Mouse (Mus musculus): Measurements from ENCODE around the gene Tmem242. TPM values are rescaled to one million over a fixed set of nuclear protein-coding genes. Genes with fewer than 3 reads are reported as not detected.

The Tmem242 gene
- 138 and 140 TPM in 2 replicates for polyA plus RNA-seq (2014; fragmentation: Nextera tagmentation; extraction: Ambion mirVana)

- peak; percentile 82; the same call in 1 of the 2 replicates for ATAC-seq (ENCODE audit: insufficient number of reproducible peaks, insufficient read depth, low FRiP score, low read depth)
- Histone ChIP-seq H3K9ac (replicated peaks; ENCODE audit: low read depth, low read length) (peak within 1 kb of the TSS; percentile 62), H3K27ac (ENCODE audit: low read length) (peak within 1 kb of the TSS; percentile 64; the same call in 1 of the 2 replicates), H3K4me3 (ENCODE audit: low read depth, low read length) (peak within 1 kb of the TSS; percentile 62), H3K36me3 (ENCODE audit: control insufficient read depth, insufficient read depth, low read length) (peaks cover 4% of the 10 kb centered on the region; the same call in 1 of the 2 replicates), H3K4me1 (ENCODE audit: control insufficient read depth, insufficient read depth, low read length) (0 out of 2 replicates have a peak, but pooled peaks cover 12% of the 10 kb centered on the region), H3K4me2 (replicated peaks; ENCODE audit: low read depth, low read length) (peak within 1 kb of the TSS; percentile 78), H3K9me3 (ENCODE audit: control insufficient read depth, low read depth, low read length) (no peaks in the 10 kb centered on the region), H3K27me3 (ENCODE audit: control insufficient read depth, insufficient read depth, low read length) (no peaks in the 10 kb centered on the region)
- WGBS: under 1% methylated on average over 27 of the region's 27 CpGs
Observed at GRCm38 (mm10) chr17:5440159-5440971, at the start of gene Tmem242. Tmem242 (minus strand) TSS chr17:5440259.

GRCm38 (mm10) chr17:5488156-5488555 is 48.1 kb upstream of the Tmem242 start:
- no peaks in the 10 kb centered on the region for H3K27me3 ChIP-seq (ENCODE audit: control insufficient read depth, insufficient read depth, low read length)
- H3K4me3 ChIP-seq (ENCODE audit: low read depth, low read length): no peak overlapping the region
- H3K9me3 ChIP-seq (ENCODE audit: control insufficient read depth, low read depth, low read length): no peaks in the 10 kb centered on the region
- H3K27ac ChIP-seq (ENCODE audit: low read length): no peak overlapping the region
- H3K4me2 ChIP-seq (replicated peaks; ENCODE audit: low read depth, low read length): peak overlapping the region; percentile 8; the same call in 1 of the 2 replicates
- WGBS: 50% methylated on average over 9 of the region's 9 CpGs
- no peak overlapping the region for H3K9ac ChIP-seq (replicated peaks; ENCODE audit: low read depth, low read length)
- no peak for ATAC-seq (ENCODE audit: insufficient number of reproducible peaks, insufficient read depth, low FRiP score, low read depth)
- H3K36me3 ChIP-seq (ENCODE audit: control insufficient read depth, insufficient read depth, low read length): no peaks in the 10 kb centered on the region
- H3K4me1 ChIP-seq (ENCODE audit: control insufficient read depth, insufficient read depth, low read length): peaks cover 3% of the 10 kb centered on the region; the same call in 1 of the 2 replicates

GRCm38 (mm10) chr17:5484663-5485062 is 44.6 kb upstream of the Tmem242 start:
- WGBS: 97% methylated on average over 1 of the region's 1 CpGs
- Histone ChIP-seq H3K36me3 (ENCODE audit: control insufficient read depth, insufficient read depth, low read length) (no peaks in the 10 kb centered on the region), H3K27ac (ENCODE audit: low read length) (no peak overlapping the region), H3K4me2 (replicated peaks; ENCODE audit: low read depth, low read length) (no peak overlapping the region), H3K4me3 (ENCODE audit: low read depth, low read length) (no peak overlapping the region), H3K9me3 (ENCODE audit: control insufficient read depth, low read depth, low read length) (no peaks in the 10 kb centered on the region), H3K27me3 (ENCODE audit: control insufficient read depth, insufficient read depth, low read length) (no peaks in the 10 kb centered on the region), H3K9ac (replicated peaks; ENCODE audit: low read depth, low read length) (no peak overlapping the region), H3K4me1 (ENCODE audit: control insufficient read depth, insufficient read depth, low read length) (peaks cover 3% of the 10 kb centered on the region; the same call in 1 of the 2 replicates)
- ATAC-seq (ENCODE audit: insufficient number of reproducible peaks, insufficient read depth, low FRiP score, low read depth): no peak

GRCm38 (mm10) chr17:5483456-5483855 is 43.4 kb upstream of the Tmem242 start:
- Histone ChIP-seq H3K27me3 (ENCODE audit: control insufficient read depth, insufficient read depth, low read length) (no peaks in the 10 kb centered on the region), H3K9ac (replicated peaks; ENCODE audit: low read depth, low read length) (no peak overlapping the region), H3K9me3 (ENCODE audit: control insufficient read depth, low read depth, low read length) (no peaks in the 10 kb centered on the region), H3K27ac (ENCODE audit: low read length) (no peak overlapping the region), H3K4me2 (replicated peaks; ENCODE audit: low read depth, low read length) (no peak overlapping the region), H3K36me3 (ENCODE audit: control insufficient read depth, insufficient read depth, low read length) (no peaks in the 10 kb centered on the region), H3K4me1 (ENCODE audit: control insufficient read depth, insufficient read depth, low read length) (0 out of 2 replicates have a peak, but pooled peaks cover 3% of the 10 kb centered on the region), H3K4me3 (ENCODE audit: low read depth, low read length) (no peak overlapping the region)
- no peak for ATAC-seq (ENCODE audit: insufficient number of reproducible peaks, insufficient read depth, low FRiP score, low read depth)
- 34% methylated on average over 4 of the region's 4 CpGs for WGBS

GRCm38 (mm10) chr17:5475960-5476725 is 36.1 kb upstream of the Tmem242 start:
- WGBS: 59% methylated on average over 14 of the region's 14 CpGs
- no peaks in the 10 kb centered on the region for H3K9me3 ChIP-seq (ENCODE audit: control insufficient read depth, low read depth, low read length)
- H3K27ac ChIP-seq (ENCODE audit: low read length): no peak overlapping the region
- H3K36me3 ChIP-seq (ENCODE audit: control insufficient read depth, insufficient read depth, low read length): no peaks in the 10 kb centered on the region
- no peak for ATAC-seq (ENCODE audit: insufficient number of reproducible peaks, insufficient read depth, low FRiP score, low read depth)
- no peaks in the 10 kb centered on the region for H3K4me1 ChIP-seq (ENCODE audit: control insufficient read depth, insufficient read depth, low read length)
- no peak overlapping the region for H3K9ac ChIP-seq (replicated peaks; ENCODE audit: low read depth, low read length)
- H3K27me3 ChIP-seq (ENCODE audit: control insufficient read depth, insufficient read depth, low read length): no peaks in the 10 kb centered on the region
- no peak overlapping the region for H3K4me2 ChIP-seq (replicated peaks; ENCODE audit: low read depth, low read length)
- H3K4me3 ChIP-seq (ENCODE audit: low read depth, low read length): no peak overlapping the region

- H3K27ac ChIP-seq (ENCODE audit: low read length): no peak overlapping the region
- 46% methylated on average over 3 of the region's 3 CpGs for WGBS
- no peaks in the 10 kb centered on the region for H3K36me3 ChIP-seq (ENCODE audit: control insufficient read depth, insufficient read depth, low read length)
- H3K4me2 ChIP-seq (replicated peaks; ENCODE audit: low read depth, low read length): no peak overlapping the region
- no peaks in the 10 kb centered on the region for H3K4me1 ChIP-seq (ENCODE audit: control insufficient read depth, insufficient read depth, low read length)
- H3K4me3 ChIP-seq (ENCODE audit: low read depth, low read length): no peak overlapping the region
- H3K9me3 ChIP-seq (ENCODE audit: control insufficient read depth, low read depth, low read length): no peaks in the 10 kb centered on the region
- H3K9ac ChIP-seq (replicated peaks; ENCODE audit: low read depth, low read length): no peak overlapping the region
- no peak for ATAC-seq (ENCODE audit: insufficient number of reproducible peaks, insufficient read depth, low FRiP score, low read depth)
- no peaks in the 10 kb centered on the region for H3K27me3 ChIP-seq (ENCODE audit: control insufficient read depth, insufficient read depth, low read length)
Observed at GRCm38 (mm10) chr17:5472268-5472667, 32.2 kb upstream of the Tmem242 start.

- 34% methylated on average over 4 of the region's 4 CpGs for WGBS
- Histone ChIP-seq H3K4me1 (ENCODE audit: control insufficient read depth, insufficient read depth, low read length) (no peaks in the 10 kb centered on the region), H3K4me3 (ENCODE audit: low read depth, low read length) (no peak overlapping the region), H3K4me2 (replicated peaks; ENCODE audit: low read depth, low read length) (no peak overlapping the region), H3K27ac (ENCODE audit: low read length) (no peak overlapping the region), H3K36me3 (ENCODE audit: control insufficient read depth, insufficient read depth, low read length) (no peaks in the 10 kb centered on the region), H3K9me3 (ENCODE audit: control insufficient read depth, low read depth, low read length) (no peaks in the 10 kb centered on the region), H3K9ac (replicated peaks; ENCODE audit: low read depth, low read length) (no peak overlapping the region), H3K27me3 (ENCODE audit: control insufficient read depth, insufficient read depth, low read length) (no peaks in the 10 kb centered on the region)
- no peak for ATAC-seq (ENCODE audit: insufficient number of reproducible peaks, insufficient read depth, low FRiP score, low read depth)
Observed at GRCm38 (mm10) chr17:5467177-5467576, 27.1 kb upstream of the Tmem242 start.

- no peak overlapping the region for H3K4me3 ChIP-seq (ENCODE audit: low read depth, low read length)
- no peaks in the 10 kb centered on the region for H3K9me3 ChIP-seq (ENCODE audit: control insufficient read depth, low read depth, low read length)
- H3K4me2 ChIP-seq (replicated peaks; ENCODE audit: low read depth, low read length): no peak overlapping the region
- 85% methylated on average over 8 of the region's 8 CpGs for WGBS
- H3K36me3 ChIP-seq (ENCODE audit: control insufficient read depth, insufficient read depth, low read length): no peaks in the 10 kb centered on the region
- no peaks in the 10 kb centered on the region for H3K4me1 ChIP-seq (ENCODE audit: control insufficient read depth, insufficient read depth, low read length)
- no peak overlapping the region for H3K27ac ChIP-seq (ENCODE audit: low read length)
- no peaks in the 10 kb centered on the region for H3K27me3 ChIP-seq (ENCODE audit: control insufficient read depth, insufficient read depth, low read length)
- ATAC-seq (ENCODE audit: insufficient number of reproducible peaks, insufficient read depth, low FRiP score, low read depth): no peak
- H3K9ac ChIP-seq (replicated peaks; ENCODE audit: low read depth, low read length): no peak overlapping the region
Observed at GRCm38 (mm10) chr17:5466736-5467135, 26.7 kb upstream of the Tmem242 start.
